Mouse (Mus musculus) thymus, adult 2 months (tissue): Measurements from ENCODE around the gene Lrrc4c. TPM values are rescaled to one million over a fixed set of nuclear protein-coding genes. Genes with fewer than 3 reads are reported as not detected.

Experiments
- DNase-seq: peaks from one replicate; pipeline ENCODE4 v3.0.0; 2021
- H3K27ac ChIP-seq: fragments of 200-500 bp; 2 replicates; pipeline ENCODE4 v1.5.1; 2012; ENCODE audit warnings: low read length, control low read depth; ENCODE audit not compliant: control insufficient read depth, insufficient read depth
- H3K27me3 ChIP-seq: fragments of 200-500 bp; 2 replicates; pipeline ENCODE4 v1.6.1; 2012; ENCODE audit warnings: mild to moderate bottlenecking, low read length, moderate library complexity, mixed read lengths; ENCODE audit not compliant: control insufficient read depth, insufficient read depth
- H3K36me3 ChIP-seq: fragments of 200-500 bp; 2 replicates; pipeline ENCODE4 v1.6.1; 2012; ENCODE audit warnings: mild to moderate bottlenecking, low read length, moderate library complexity; ENCODE audit not compliant: control insufficient read depth, insufficient read depth
- H3K4me1 ChIP-seq: fragments of 200-500 bp; replicated peaks from 2 replicates; pipeline ENCODE4 v1.6.1; 2012; ENCODE audit warnings: low read length; ENCODE audit not compliant: control insufficient read depth, insufficient read depth
- H3K4me3 ChIP-seq: fragments of 200-500 bp; 2 replicates; pipeline ENCODE4 v1.5.1; 2012; ENCODE audit warnings: mild to moderate bottlenecking, low read length, control low read depth, moderate library complexity; ENCODE audit not compliant: control insufficient read depth, insufficient read depth
- CTCF ChIP-seq: fragments of 200-500 bp; IDR thresholded peaks from 2 replicates; pipeline ENCODE4 v1.5.1; 2012; ENCODE audit warnings: mild to moderate bottlenecking, control low read depth, low read length, moderate library complexity, borderline replicate concordance; ENCODE audit not compliant: control insufficient read depth, poor library complexity, insufficient read depth; ENCODE audit errors: extremely low read depth
- POLR2A ChIP-seq: fragments of 200-500 bp; IDR thresholded peaks from 2 replicates; pipeline ENCODE4 v1.6.1; 2012; ENCODE audit warnings: mild to moderate bottlenecking, low read length, control low read depth, moderate library complexity; ENCODE audit not compliant: control insufficient read depth, poor library complexity, insufficient read depth; ENCODE audit errors: extremely low read depth
- WGBS: fragments of 180-500 bp; shearing (Covaris S2); methylation state at CpG from one replicate; pipeline ENCODE4 v1.1.7; 2018; 5-methylcytosine and 5-hydroxymethylcytosine counted together
- polyA plus RNA-seq: library from polyadenylated mRNA; depleted of rRNA; stranded (reverse); fragments of >200 nt; gene quantifications from 2 replicates; pipeline ENCODE4 v1.2.3, GENCODE M21; 2012

The Lrrc4c gene
- polyA plus RNA-seq, 1 experiment = 0.18 TPM

GRCm38 (mm10) chr2:96508991-96509390, 191.0 kb downstream of the Lrrc4c start:
- DNase-seq = no peak
- Histone ChIP-seq H3K36me3 (no peaks in the 10 kb centered on the region), H3K4me3 (no peak overlapping the region), H3K27me3 (no peaks in the 10 kb centered on the region), H3K27ac (no peak overlapping the region), H3K4me1 (no peaks in the 10 kb centered on the region)
- no peak for TF ChIP-seq POLR2A
- 40% methylated on average over 1 of the region's 1 CpGs for WGBS

GRCm38 (mm10) chr2:96537469-96537868, 219.5 kb downstream of the Lrrc4c start:
- no peaks in the 10 kb centered on the region for H3K27me3 ChIP-seq
- TF ChIP-seq CTCF = no peak
- TF ChIP-seq POLR2A = no peak
- H3K4me3 ChIP-seq = no peak overlapping the region
- WGBS = 82% methylated on average over 3 of the region's 3 CpGs
- no peaks in the 10 kb centered on the region for H3K4me1 ChIP-seq
- H3K27ac ChIP-seq = no peak overlapping the region
- H3K36me3 ChIP-seq = no peaks in the 10 kb centered on the region
- DNase-seq = no peak

GRCm38 (mm10) chr2:96547171-96547570, 229.2 kb downstream of the Lrrc4c start:
- H3K27ac ChIP-seq = no peak overlapping the region
- no peaks in the 10 kb centered on the region for H3K4me1 ChIP-seq
- WGBS = 90% methylated on average over 1 of the region's 1 CpGs
- no peaks in the 10 kb centered on the region for H3K27me3 ChIP-seq
- TF ChIP-seq POLR2A = no peak
- no peak for DNase-seq
- H3K4me3 ChIP-seq = no peak overlapping the region
- no peaks in the 10 kb centered on the region for H3K36me3 ChIP-seq

- Histone ChIP-seq H3K4me1 (no peaks in the 10 kb centered on the region), H3K27me3 (no peaks in the 10 kb centered on the region), H3K36me3 (no peaks in the 10 kb centered on the region), H3K4me3 (no peak overlapping the region), H3K27ac (no peak overlapping the region)
- TF ChIP-seq POLR2A (no peak), CTCF (no peak)
- WGBS = 96% methylated on average over 2 of the region's 2 CpGs
- no peak for DNase-seq
Measured at GRCm38 (mm10) chr2:96573755-96574154, 255.8 kb downstream of the Lrrc4c start.

GRCm38 (mm10) chr2:96577701-96578100, 259.7 kb downstream of the Lrrc4c start:
- H3K27ac ChIP-seq = no peak overlapping the region
- 93% methylated on average over 8 of the region's 8 CpGs for WGBS
- no peaks in the 10 kb centered on the region for H3K36me3 ChIP-seq
- H3K4me3 ChIP-seq = no peak overlapping the region
- TF ChIP-seq POLR2A (no peak), CTCF (no peak)
- no peaks in the 10 kb centered on the region for H3K4me1 ChIP-seq
- DNase-seq = no peak
- no peaks in the 10 kb centered on the region for H3K27me3 ChIP-seq

- 92% methylated on average over 1 of the region's 1 CpGs for WGBS
- no peak for TF ChIP-seq CTCF
- no peak overlapping the region for H3K27ac ChIP-seq
Measured at GRCm38 (mm10) chr2:96580136-96580733, 262.3 kb downstream of the Lrrc4c start.

GRCm38 (mm10) chr2:96585665-96586064, 267.7 kb downstream of the Lrrc4c start:
- no peak for DNase-seq
- TF ChIP-seq POLR2A (no peak), CTCF (no peak)
- no peak overlapping the region for H3K27ac ChIP-seq

More at GRCm38 (mm10) chr2:96580136-96580733, 262.3 kb downstream of the Lrrc4c start:
- no peak for DNase-seq
- Histone ChIP-seq H3K4me3 (no peak overlapping the region), H3K4me1 (no peaks in the 10 kb centered on the region), H3K36me3 (no peaks in the 10 kb centered on the region), H3K27me3 (no peaks in the 10 kb centered on the region)

More at GRCm38 (mm10) chr2:96585665-96586064, 267.7 kb downstream of the Lrrc4c start:
- Histone ChIP-seq H3K4me1 (no peaks in the 10 kb centered on the region), H3K4me3 (no peak overlapping the region), H3K36me3 (no peaks in the 10 kb centered on the region), H3K27me3 (no peaks in the 10 kb centered on the region)
- 8% methylated on average over 4 of the region's 4 CpGs for WGBS
